Mouse (Mus musculus) cerebellum, postnatal 25 days (tissue): ENCODE measurements around the gene Tet3.
"Not testable (repeated sequence)": the region's sequence is repeated elsewhere in the genome, so short reads cannot be mapped to it uniquely, and the experiment has no call there.

Experiments used
- DNase-seq, 2 experiments: peaks; one replicate each; pipeline ENCODE4 v3.0.0; 2021; ENCODE audit warnings: mixed read lengths in 2 of 2

Gene Tet3

GRCm38 (mm10) chr6:83363075-83363474, 95.8 kb downstream of the Tet3 start:
- peak; percentile 46 to 68 for DNase-seq

GRCm38 (mm10) chr6:83361523-83362248, 97.2 kb downstream of the Tet3 start:
- peak in 1 of 2 experiments; percentile 27 for DNase-seq

GRCm38 (mm10) chr6:83357436-83357835, 101.4 kb downstream of the Tet3 start:
- no peak for DNase-seq

GRCm38 (mm10) chr6:83356569-83357138, 102.2 kb downstream of the Tet3 start:
- DNase-seq, result peak; percentile 91 to 95

- DNase-seq, result no peak
Measured at GRCm38 (mm10) chr6:83354856-83355781, 103.8 kb downstream of the Tet3 start.

GRCm38 (mm10) chr6:83352666-83353410, 106.0 kb downstream of the Tet3 start:
- peak; percentile 86 to 92 for DNase-seq

- peak in 1 of 2 experiments; percentile 17 for DNase-seq
Measured at GRCm38 (mm10) chr6:83351490-83352160, 107.3 kb downstream of the Tet3 start.

- DNase-seq, result peak in 1 of 2 experiments; percentile 9
Measured at GRCm38 (mm10) chr6:83350851-83351405, 108.0 kb downstream of the Tet3 start.

- peak in 1 of 2 experiments; percentile 15 for DNase-seq
Measured at GRCm38 (mm10) chr6:83350172-83350571, 108.7 kb downstream of the Tet3 start.

- DNase-seq, result peak; percentile 97 to 99
Measured at GRCm38 (mm10) chr6:83349274-83349958, 109.5 kb downstream of the Tet3 start.

GRCm38 (mm10) chr6:83348873-83349272, 110.0 kb downstream of the Tet3 start, which contains the start of gene Bola3:
Bola3 (plus strand) TSS chr6:83349147.
- no peak for DNase-seq

- no peak for DNase-seq
Measured at GRCm38 (mm10) chr6:83347916-83348315, 111.0 kb downstream of the Tet3 start.

- DNase-seq, result not testable (repeated sequence)
Measured at GRCm38 (mm10) chr6:83345285-83345684, 113.6 kb downstream of the Tet3 start.

- DNase-seq, result peak; percentile 40 to 68
Measured at GRCm38 (mm10) chr6:83342957-83343356, 115.9 kb downstream of the Tet3 start.

GRCm38 (mm10) chr6:83341387-83341786, 117.5 kb downstream of the Tet3 start:
- DNase-seq, result peak; percentile 70 to 87

GRCm38 (mm10) chr6:83327591-83328190, 131.2 kb downstream of the Tet3 start:
- no peak for DNase-seq

- no peak for DNase-seq
Measured at GRCm38 (mm10) chr6:83326761-83327160, 132.1 kb downstream of the Tet3 start.

GRCm38 (mm10) chr6:83326394-83326736, 132.5 kb downstream of the Tet3 start:
- no peak for DNase-seq

GRCm38 (mm10) chr6:83325525-83326393, 133.1 kb downstream of the Tet3 start, which contains the start of the genes Mthfd2 and Mob1a:
Mthfd2 (minus strand) TSS chr6:83325908.
Mob1a (plus strand) TSS chr6:83326016.
- peak; percentile 95 to 96 for DNase-seq
